Mouse (Mus musculus) ES-Bruce4 (cell line): ENCODE data around the gene Trat1. TPM values are rescaled to one million over a fixed set of nuclear protein-coding genes. Genes with fewer than 3 reads are reported as not detected.

Experiments
- H3K27ac ChIP-seq: 2 replicates; pipeline ENCODE4 v1.5.1; 2012; ENCODE audit warnings: low read length, inconsistent platforms; ENCODE audit not compliant: insufficient read depth
- H3K27me3 ChIP-seq: 2 replicates; pipeline ENCODE4 v1.6.1; 2012; ENCODE audit warnings: mild to moderate bottlenecking, low read length, inconsistent platforms; ENCODE audit not compliant: control insufficient read depth, poor library complexity, insufficient read depth, severe bottlenecking
- H3K36me3 ChIP-seq: 2 replicates; pipeline ENCODE4 v1.6.1; 2012; ENCODE audit warnings: inconsistent platforms, mild to moderate bottlenecking, low read length, moderate library complexity; ENCODE audit not compliant: control insufficient read depth, poor library complexity, insufficient read depth, severe bottlenecking
- H3K4me1 ChIP-seq: one replicate; pipeline ENCODE4 v1.8.1; 2011; ENCODE audit warnings: low read length; ENCODE audit not compliant: control insufficient read depth, insufficient read depth
- H3K4me3 ChIP-seq: 2 replicates; pipeline ENCODE4 v1.5.1; 2011; ENCODE audit warnings: low read depth, mild to moderate bottlenecking, low read length
- H3K9ac ChIP-seq: 2 replicates; pipeline ENCODE4 v1.6.1; 2012; ENCODE audit warnings: low read depth, mild to moderate bottlenecking, inconsistent platforms; ENCODE audit not compliant: poor library complexity, severe bottlenecking
- H3K9me3 ChIP-seq: replicated peaks from 2 replicates; pipeline ENCODE4 v1.6.1; 2012; ENCODE audit warnings: mild to moderate bottlenecking, low read length, inconsistent platforms; ENCODE audit not compliant: control insufficient read depth, poor library complexity, insufficient read depth, severe bottlenecking
- CTCF ChIP-seq: IDR thresholded peaks from one replicate; pipeline ENCODE4 v1.8.1; 2011; ENCODE audit warnings: low read depth, low read length
- EP300 ChIP-seq: IDR thresholded peaks from 2 replicates; pipeline ENCODE4 v1.6.1; 2011; ENCODE audit warnings: low read depth, low read length; ENCODE audit not compliant: insufficient read depth
- POLR2A ChIP-seq: IDR thresholded peaks from one replicate; pipeline ENCODE4 v1.8.1; 2011; ENCODE audit warnings: low read length; ENCODE audit not compliant: insufficient read depth
- polyA plus RNA-seq: library from polyadenylated mRNA; stranded (reverse); fragments of >200 nt; gene quantifications from 2 replicates; pipeline ENCODE4 v1.2.4, GENCODE M21; 2011; ENCODE audit warnings: low read depth; ENCODE audit not compliant: missing spikeins, insufficient read depth, insufficient read length

Gene Trat1
- not detected in 2 replicates for polyA plus RNA-seq

DNA sequence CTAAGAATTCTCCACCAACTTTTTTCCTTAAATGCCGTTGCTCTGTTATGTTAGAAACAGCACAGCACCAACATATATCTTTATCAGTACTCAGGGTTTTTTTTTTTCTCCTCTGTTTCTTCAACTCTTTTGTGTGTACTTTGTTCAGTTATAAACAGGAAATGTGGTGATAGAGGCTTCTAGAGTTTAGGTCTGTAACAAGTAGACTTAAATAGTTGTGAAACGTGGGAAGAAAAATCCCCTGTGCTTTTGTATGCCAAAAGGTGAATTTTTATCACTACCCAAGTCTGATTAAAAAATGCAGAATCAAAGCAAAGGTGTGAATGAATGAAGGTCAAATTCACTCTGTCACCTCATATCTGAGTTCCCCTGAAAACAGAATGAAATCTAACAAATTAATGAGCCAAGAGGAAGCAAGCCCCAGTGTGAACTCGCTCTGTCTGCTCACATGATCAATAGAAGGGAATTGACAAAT lies at the start of gene Trat1:
Gene Trat1 (minus strand): TSS at position 51 of the 475 bp plus-strand sequence.
- H3K27ac ChIP-seq: no peak within 1 kb of the TSS
- TF ChIP-seq POLR2A: no peak
- no peak for TF ChIP-seq CTCF
- TF ChIP-seq EP300: no peak
- no peaks in the 10 kb centered on the region for H3K27me3 ChIP-seq
- H3K9ac ChIP-seq: no peak within 1 kb of the TSS
- no peaks in the 10 kb centered on the region for H3K36me3 ChIP-seq
- H3K9me3 ChIP-seq: no peaks in the 10 kb centered on the region
- no peaks in the 10 kb centered on the region for H3K4me1 ChIP-seq
- no peak within 1 kb of the TSS for H3K4me3 ChIP-seq

DNA sequence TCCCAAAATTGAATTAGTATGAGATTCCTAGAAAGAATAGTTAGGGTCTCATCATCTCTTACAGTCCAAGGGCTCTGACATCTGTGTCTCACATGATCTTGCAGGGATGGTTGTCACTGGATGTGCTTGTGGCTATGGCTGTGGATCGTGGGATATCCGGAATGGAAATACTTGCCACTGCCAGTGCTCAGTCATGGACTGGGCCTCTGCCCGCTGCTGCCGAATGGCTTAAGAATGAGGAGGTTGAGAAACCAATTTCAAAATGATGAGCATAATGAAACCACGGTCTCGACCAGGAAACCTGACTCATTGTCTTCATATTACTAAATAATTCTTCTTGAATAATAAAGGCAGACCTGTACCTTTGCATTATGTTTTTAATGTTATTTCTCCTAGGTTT lies 46.7 kb upstream of the Trat1 start:
- Histone ChIP-seq H3K4me3 (no peak overlapping the region), H3K9me3 (no peaks in the 10 kb centered on the region), H3K27ac (no peak overlapping the region), H3K4me1 (no peaks in the 10 kb centered on the region), H3K27me3 (no peaks in the 10 kb centered on the region), H3K9ac (no peak overlapping the region), H3K36me3 (no peaks in the 10 kb centered on the region)
- no peak for TF ChIP-seq EP300
- TF ChIP-seq CTCF: no peak

DNA sequence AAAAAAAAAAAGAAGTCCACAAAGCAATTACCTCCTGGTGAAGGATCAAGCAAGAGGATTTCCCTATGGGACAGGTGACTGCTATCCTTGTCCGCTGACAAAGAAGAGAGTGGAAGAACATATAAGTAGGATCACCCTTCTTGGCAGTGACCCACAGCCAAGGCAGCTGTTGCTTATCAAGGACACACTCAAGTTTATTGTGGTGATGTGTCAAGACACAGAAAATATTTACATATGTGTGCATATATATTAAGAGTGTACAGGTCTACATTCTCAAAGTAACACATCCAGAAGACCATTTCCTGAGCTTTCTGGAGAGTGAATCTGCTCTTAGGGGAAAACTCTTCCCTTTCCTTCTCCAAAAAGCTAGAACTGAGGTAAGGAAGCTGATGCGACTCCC lies 44.9 kb upstream of the Trat1 start, which contains the start of gene Retnlb:
Gene Retnlb (plus strand): TSS at position 162 of the 400 bp plus-strand sequence.
- no peaks in the 10 kb centered on the region for H3K36me3 ChIP-seq
- H3K4me1 ChIP-seq: no peaks in the 10 kb centered on the region
- no peaks in the 10 kb centered on the region for H3K9me3 ChIP-seq
- H3K27ac ChIP-seq: no peak within 1 kb of the TSS
- no peak within 1 kb of the TSS for H3K4me3 ChIP-seq
- H3K9ac ChIP-seq: no peak within 1 kb of the TSS
- H3K27me3 ChIP-seq: no peaks in the 10 kb centered on the region
- TF ChIP-seq POLR2A: no peak
- TF ChIP-seq CTCF: no peak
- TF ChIP-seq EP300: no peak

DNA sequence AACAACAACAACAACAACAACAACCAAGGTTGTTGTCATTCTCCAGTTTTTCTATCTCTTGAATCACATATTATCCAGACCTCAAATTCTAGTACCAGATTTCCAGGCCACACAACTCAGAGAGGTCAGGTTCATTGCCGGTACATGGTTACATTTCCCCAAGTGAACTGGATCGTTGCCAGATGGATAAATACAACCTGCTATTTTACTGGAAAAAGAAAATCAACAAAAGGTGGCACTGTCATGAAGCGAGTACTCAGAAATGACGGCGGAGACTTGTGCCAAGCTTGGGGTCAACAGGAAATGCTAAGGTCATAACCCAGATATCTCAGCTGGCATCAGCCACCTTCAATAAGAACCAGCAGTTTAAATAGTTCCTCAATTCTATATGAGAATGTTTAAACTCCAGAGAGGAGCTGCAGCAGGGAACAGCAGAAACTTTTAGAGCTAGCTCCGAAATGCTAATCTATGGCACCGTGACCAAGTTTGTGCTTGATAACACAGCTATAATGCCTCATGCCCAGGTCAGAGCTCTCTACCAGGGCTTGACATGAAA lies 40.1 kb upstream of the Trat1 start:
- Histone ChIP-seq H3K9me3 (no peaks in the 10 kb centered on the region), H3K4me1 (no peaks in the 10 kb centered on the region), H3K36me3 (no peaks in the 10 kb centered on the region), H3K27ac (no peak overlapping the region), H3K9ac (no peak overlapping the region), H3K4me3 (no peak overlapping the region), H3K27me3 (no peaks in the 10 kb centered on the region)
- no peak for TF ChIP-seq CTCF
- TF ChIP-seq POLR2A: no peak
- no peak for TF ChIP-seq EP300

DNA sequence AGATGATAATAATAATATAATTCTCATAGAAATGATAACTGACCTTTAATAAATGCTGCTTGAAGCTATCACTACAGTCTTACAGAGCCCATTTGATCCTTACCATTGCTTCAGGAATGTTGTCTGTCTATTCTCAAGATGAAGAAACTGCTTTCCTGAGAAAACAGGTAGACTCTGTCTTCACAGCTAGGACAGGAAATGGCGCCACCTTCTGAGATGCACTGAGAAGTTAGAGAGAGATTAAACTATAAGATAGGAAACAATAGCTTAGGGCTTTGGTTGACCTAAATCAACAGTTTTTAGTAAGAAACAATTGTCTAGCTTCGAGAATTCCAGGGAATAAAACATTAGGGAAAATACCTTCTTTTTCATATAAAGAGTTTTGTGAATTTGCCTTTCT lies 37.6 kb upstream of the Trat1 start:
- no peaks in the 10 kb centered on the region for H3K27me3 ChIP-seq
- no peaks in the 10 kb centered on the region for H3K9me3 ChIP-seq
- no peaks in the 10 kb centered on the region for H3K36me3 ChIP-seq
- TF ChIP-seq CTCF (no peak), POLR2A (no peak), EP300 (no peak)
- no peak overlapping the region for H3K9ac ChIP-seq
- no peak overlapping the region for H3K4me3 ChIP-seq
- H3K4me1 ChIP-seq: no peaks in the 10 kb centered on the region
- H3K27ac ChIP-seq: no peak overlapping the region

DNA sequence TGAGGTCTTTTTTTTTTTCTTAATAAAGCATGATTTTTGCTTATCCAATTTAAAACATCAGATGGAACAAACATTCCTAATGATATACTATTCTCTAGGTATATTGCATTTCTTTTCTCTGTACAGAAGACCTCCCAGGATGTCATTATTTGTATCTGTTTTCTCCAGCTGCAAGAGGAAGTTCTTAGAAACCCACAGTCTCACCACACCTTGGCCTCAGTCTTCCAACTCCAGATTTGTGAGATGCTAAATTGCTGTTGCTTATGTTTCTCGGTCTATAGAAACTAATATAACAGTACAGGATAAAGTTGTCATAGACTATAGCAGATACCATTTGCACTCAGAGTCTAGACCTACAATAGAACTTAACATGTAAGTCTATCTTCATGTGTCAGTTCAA lies 34.7 kb upstream of the Trat1 start:
- Histone ChIP-seq H3K9ac (no peak overlapping the region), H3K27ac (no peak overlapping the region), H3K27me3 (no peaks in the 10 kb centered on the region), H3K4me3 (no peak overlapping the region), H3K36me3 (no peaks in the 10 kb centered on the region), H3K4me1 (no peaks in the 10 kb centered on the region), H3K9me3 (no peaks in the 10 kb centered on the region)
- no peak for TF ChIP-seq EP300
- no peak for TF ChIP-seq POLR2A
- no peak for TF ChIP-seq CTCF
